Mouse (Mus musculus) liver, adult 2 months (tissue): Measurements from ENCODE around the gene BC048671. TPM values are rescaled to one million over a fixed set of nuclear protein-coding genes. Genes with fewer than 3 reads are reported as not detected.

Source experiments
- DNase-seq: peaks from one replicate; pipeline ENCODE4 v3.0.0-alpha.2; 2011; ENCODE audit warnings: low read depth, low spot score; ENCODE audit errors: extremely low read depth
- H3K27ac ChIP-seq: fragments of 200-500 bp; replicated peaks from 2 replicates; pipeline ENCODE4 v1.5.1; 2012; ENCODE audit warnings: low read depth, mild to moderate bottlenecking, control low read depth, inconsistent platforms, low read length; ENCODE audit not compliant: insufficient read depth
- H3K27me3 ChIP-seq: fragments of 200-500 bp; 2 replicates; pipeline ENCODE4 v1.6.1; 2012; ENCODE audit warnings: mild to moderate bottlenecking, moderate library complexity, low read length, inconsistent platforms; ENCODE audit not compliant: control insufficient read depth, insufficient read depth
- H3K36me3 ChIP-seq: fragments of 200-500 bp; 2 replicates; pipeline ENCODE4 v1.6.1; 2012; ENCODE audit warnings: low read length, inconsistent platforms; ENCODE audit not compliant: control insufficient read depth, insufficient read depth
- H3K4me1 ChIP-seq: fragments of 200-500 bp; 2 replicates; pipeline ENCODE4 v1.6.1; 2011; ENCODE audit warnings: low read length; ENCODE audit not compliant: control insufficient read depth, insufficient read depth
- H3K4me3 ChIP-seq: fragments of 200-500 bp; 2 replicates; pipeline ENCODE4 v1.5.1; 2011; ENCODE audit warnings: low read depth, mild to moderate bottlenecking, control low read depth, low read length, moderate library complexity; ENCODE audit not compliant: insufficient read depth
- H3K79me2 ChIP-seq: fragments of 200-500 bp; 2 replicates; pipeline ENCODE4 v1.6.1; 2012; ENCODE audit warnings: inconsistent platforms, mild to moderate bottlenecking, low read length, moderate library complexity; ENCODE audit not compliant: control insufficient read depth, insufficient read depth
- H3K9ac ChIP-seq: fragments of 200-500 bp; 2 replicates; pipeline ENCODE4 v1.6.1; 2012; ENCODE audit warnings: low read depth, mild to moderate bottlenecking, control low read depth, inconsistent platforms, low read length
- CTCF ChIP-seq: fragments of 200-500 bp; IDR thresholded peaks from 2 replicates; pipeline ENCODE4 v1.5.1; 2011; ENCODE audit warnings: low read depth, low read length, control low read depth
- POLR2A ChIP-seq: fragments of 200-500 bp; IDR thresholded peaks from 2 replicates; pipeline ENCODE4 v1.6.1; 2011; ENCODE audit warnings: low read length, control low read depth; ENCODE audit not compliant: insufficient read depth; ENCODE audit errors: extremely low read depth
- WGBS: fragments of 180-500 bp; shearing (Covaris S2); methylation state at CpG from one replicate; pipeline ENCODE4 v1.1.7; 2018; 5-methylcytosine and 5-hydroxymethylcytosine counted together
- polyA plus RNA-seq: library from polyadenylated mRNA; depleted of rRNA; stranded (reverse); fragments of >200 nt; gene quantifications from 2 replicates; pipeline ENCODE4 v1.2.3, GENCODE M21; 2012; rRNA removed
- total RNA-seq: library from RNA; depleted of rRNA; stranded (reverse); fragments of >200 nt; gene quantifications from 2 replicates; pipeline ENCODE4 v1.2.3, GENCODE M21; 2014; rRNA removed

Gene BC048671
- total and polyA plus RNA-seq, 2 experiments = not detected

- Histone ChIP-seq H3K9ac (no peak overlapping the region), H3K79me2 (no peaks in the 10 kb centered on the region), H3K27ac (no peak overlapping the region), H3K4me3 (no peak overlapping the region), H3K27me3 (no peaks in the 10 kb centered on the region), H3K4me1 (no peaks in the 10 kb centered on the region), H3K36me3 (peaks cover 28% of the 10 kb centered on the region)
- no peak for DNase-seq
- WGBS = 38% methylated on average over 2 of the region's 2 CpGs
- TF ChIP-seq CTCF (no peak), POLR2A (no peak)
Measured at GRCm38 (mm10) chr6:90342343-90342742, 41.3 kb downstream of the BC048671 start.

- no peaks in the 10 kb centered on the region for H3K4me1 ChIP-seq
- no peak for DNase-seq
- 86% methylated on average over 4 of the region's 4 CpGs for WGBS
- no peaks in the 10 kb centered on the region for H3K79me2 ChIP-seq
- no peak overlapping the region for H3K9ac ChIP-seq
- peaks cover 26% of the 10 kb centered on the region for H3K36me3 ChIP-seq
- H3K4me3 ChIP-seq = no peak overlapping the region
- TF ChIP-seq POLR2A (no peak), CTCF (no peak)
- no peaks in the 10 kb centered on the region for H3K27me3 ChIP-seq
- no peak overlapping the region for H3K27ac ChIP-seq
Measured at GRCm38 (mm10) chr6:90347183-90347582, 46.2 kb downstream of the BC048671 start.

GRCm38 (mm10) chr6:90348500-90348899 lies 47.5 kb downstream of the BC048671 start:
- WGBS = 80% methylated on average over 4 of the region's 4 CpGs
- TF ChIP-seq CTCF (no peak), POLR2A (no peak)
- no peaks in the 10 kb centered on the region for H3K79me2 ChIP-seq
- no peaks in the 10 kb centered on the region for H3K27me3 ChIP-seq
- no peak overlapping the region for H3K27ac ChIP-seq
- H3K4me3 ChIP-seq = no peak overlapping the region
- H3K9ac ChIP-seq = no peak overlapping the region
- no peaks in the 10 kb centered on the region for H3K4me1 ChIP-seq
- peaks cover 30% of the 10 kb centered on the region for H3K36me3 ChIP-seq
- DNase-seq = no peak

GRCm38 (mm10) chr6:90350011-90350410 lies 49.0 kb downstream of the BC048671 start:
- TF ChIP-seq CTCF = no peak
- TF ChIP-seq POLR2A = no peak
- 69% methylated on average over 2 of the region's 2 CpGs for WGBS
- no peak overlapping the region for H3K4me3 ChIP-seq

More at GRCm38 (mm10) chr6:90350011-90350410, 49.0 kb downstream of the BC048671 start:
- Histone ChIP-seq H3K27me3 (no peaks in the 10 kb centered on the region), H3K9ac (no peak overlapping the region), H3K79me2 (no peaks in the 10 kb centered on the region), H3K27ac (no peak overlapping the region), H3K36me3 (peaks cover 32% of the 10 kb centered on the region), H3K4me1 (no peaks in the 10 kb centered on the region)
- DNase-seq = no peak

Other genes with a start within 250 kb of the BC048671 start
- gene Vmn1r49, start 222.7 kb upstream of the BC048671 start, total RNA-seq = not detected in 2 replicates
- not detected in 2 replicates for gene Vmn1r49, start 222.7 kb upstream of the BC048671 start, polyA plus RNA-seq
- not detected in 2 replicates for gene Vmn1r50, start 199.8 kb upstream of the BC048671 start, total RNA-seq
- not detected in 2 replicates for gene Vmn1r50, start 199.8 kb upstream of the BC048671 start, polyA plus RNA-seq
- not detected in 2 replicates for gene Vmn1r51, start 178.6 kb upstream of the BC048671 start, total RNA-seq
- not detected in 2 replicates for gene Vmn1r51, start 178.6 kb upstream of the BC048671 start, polyA plus RNA-seq
- gene Vmn1r52, start 126.4 kb upstream of the BC048671 start, total RNA-seq = not detected in 2 replicates
- not detected in 2 replicates for gene Vmn1r52, start 126.4 kb upstream of the BC048671 start, polyA plus RNA-seq
- gene V1ra8, start 98.4 kb upstream of the BC048671 start, total RNA-seq = not detected in 2 replicates
- gene V1ra8, start 98.4 kb upstream of the BC048671 start, polyA plus RNA-seq = not detected in 2 replicates
- gene Vmn1r53, start 76.8 kb upstream of the BC048671 start, total RNA-seq = 0.18 and 1.0 TPM in 2 replicates
- 0.81 TPM in 1 of 2 replicates, not detected in the other for gene Vmn1r53, start 76.8 kb upstream of the BC048671 start, polyA plus RNA-seq
- gene Vmn1r54, start 54.9 kb upstream of the BC048671 start, total RNA-seq = not detected in 2 replicates
- not detected in 2 replicates for gene Vmn1r54, start 54.9 kb upstream of the BC048671 start, polyA plus RNA-seq
- gene Chst13, start 24.0 kb downstream of the BC048671 start, total RNA-seq = 9.3 and 11.9 TPM in 2 replicates
- 26.8 and 42.7 TPM in 2 replicates for gene Chst13, start 24.0 kb downstream of the BC048671 start, polyA plus RNA-seq
- 239 and 296 TPM in 2 replicates for gene Uroc1, start 32.1 kb downstream of the BC048671 start, total RNA-seq
- 399 and 420 TPM in 2 replicates for gene Uroc1, start 32.1 kb downstream of the BC048671 start, polyA plus RNA-seq
- 9.8 and 13.3 TPM in 2 replicates for gene Zxdc, start 68.3 kb downstream of the BC048671 start, total RNA-seq
- gene Zxdc, start 68.3 kb downstream of the BC048671 start, polyA plus RNA-seq = 9.1 and 10.1 TPM in 2 replicates
- 0.20 and 0.28 TPM in 2 replicates for gene Cfap100, start 127.6 kb downstream of the BC048671 start, total RNA-seq
- 0.17 and 0.33 TPM in 2 replicates for gene Cfap100, start 127.6 kb downstream of the BC048671 start, polyA plus RNA-seq
- 148 and 168 TPM in 2 replicates for gene Klf15, start 161.4 kb downstream of the BC048671 start, total RNA-seq
- 147 and 252 TPM in 2 replicates for gene Klf15, start 161.4 kb downstream of the BC048671 start, polyA plus RNA-seq
- gene Aldh1l1, start 185.2 kb downstream of the BC048671 start, total RNA-seq = 1,071 and 1,237 TPM in 2 replicates
- 834 and 897 TPM in 2 replicates for gene Aldh1l1, start 185.2 kb downstream of the BC048671 start, polyA plus RNA-seq